Mouse (Mus musculus) adrenal gland, adult 2 months (tissue): ENCODE measurements around the gene Pou3f3. TPM values are rescaled to one million over a fixed set of nuclear protein-coding genes. Genes with fewer than 3 reads are reported as not detected.

Experiments used
- DNase-seq: peaks from one replicate; pipeline ENCODE4 v3.0.0; 2021
- polyA plus RNA-seq: library from polyadenylated mRNA; depleted of rRNA; stranded (reverse); fragments of >200 nt; gene quantifications from 2 replicates; pipeline ENCODE4 v1.2.3, GENCODE M21; 2012
- total RNA-seq, 2 experiments: library from RNA; stranded (reverse); gene quantifications; 2 replicates each; pipeline ENCODE4 v1.2.3; 2021

The Pou3f3 gene
- total and polyA plus RNA-seq, 3 experiments: 0.02 TPM; not detected in 2

DNA sequence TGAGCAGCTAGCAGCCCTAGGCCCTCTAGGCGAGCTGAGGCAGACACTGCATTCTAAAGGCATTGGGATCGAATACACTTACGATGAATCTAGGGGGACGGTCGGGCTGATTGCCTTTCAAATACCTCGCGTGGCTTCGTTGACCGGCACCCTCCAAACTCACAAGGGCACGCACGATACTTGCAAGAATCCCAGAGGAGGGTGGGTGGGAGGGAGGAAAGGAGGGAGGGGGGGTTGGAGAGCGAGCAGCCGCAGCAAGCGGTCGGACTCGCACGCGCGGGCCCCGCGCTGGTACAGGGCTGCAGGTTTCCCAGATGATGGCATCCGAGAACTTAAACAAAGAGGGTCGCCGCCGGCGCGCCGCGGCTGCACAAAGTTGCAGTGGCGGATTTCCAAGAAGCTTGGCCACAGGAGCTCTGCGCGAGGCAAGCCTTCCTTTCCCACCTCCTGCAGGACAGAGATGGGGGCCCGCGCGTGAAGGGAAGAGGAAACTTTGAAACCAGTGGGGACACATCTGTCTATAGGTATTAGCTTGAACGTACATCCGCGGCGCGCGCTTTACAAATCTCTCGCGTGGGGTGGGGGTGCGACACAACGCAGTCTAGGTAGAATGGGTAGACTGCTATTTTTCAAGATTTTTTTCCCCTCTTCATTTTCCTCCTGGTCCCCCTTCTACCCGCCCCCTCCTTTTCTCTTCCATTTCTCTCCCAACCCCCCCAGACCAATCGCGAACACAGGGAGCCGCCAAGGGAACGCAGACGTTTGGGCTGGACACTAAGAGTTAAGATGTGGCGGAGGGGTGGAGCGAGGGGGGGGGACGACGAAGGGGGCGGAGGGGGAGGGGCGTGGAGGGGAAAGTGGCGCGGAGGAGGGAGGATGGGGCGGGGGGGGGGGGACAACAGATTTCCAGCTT is 647 bp upstream of the Pou3f3 start:
- peak; percentile 14 for DNase-seq

DNA sequence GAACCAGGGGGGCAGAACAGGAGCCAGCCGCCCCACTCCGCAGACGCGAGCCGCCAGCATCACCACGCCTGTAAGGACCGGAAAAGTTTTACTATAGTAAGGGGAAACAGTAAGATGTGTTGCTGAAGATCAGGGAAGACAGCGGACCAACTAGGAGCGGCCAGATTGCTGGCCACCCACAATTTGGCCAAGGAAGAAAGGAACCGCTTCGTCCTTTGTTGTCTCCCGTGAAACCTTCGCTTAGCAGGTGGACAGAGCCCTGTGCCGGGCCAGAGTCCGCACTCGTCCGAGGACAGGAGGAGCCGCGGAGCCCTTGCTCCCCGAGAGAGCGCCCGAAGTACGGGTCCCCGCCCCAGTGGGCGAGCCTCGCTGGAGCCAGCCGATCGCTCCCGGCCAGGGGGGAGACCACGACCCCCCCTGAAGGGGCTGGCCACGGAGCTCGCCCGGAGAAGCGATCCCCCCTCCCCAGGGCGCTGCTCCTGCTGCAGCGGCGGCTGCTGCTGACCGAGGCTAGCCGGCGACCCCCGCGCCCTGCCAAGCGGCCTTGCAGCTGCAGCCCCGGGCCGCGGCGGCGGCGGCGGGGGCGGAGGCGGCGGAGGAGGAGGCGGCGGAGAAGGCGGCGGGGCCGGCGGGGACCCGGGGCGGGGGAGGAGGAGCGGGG is 933 bp downstream of the Pou3f3 start:
- DNase-seq: peak; percentile 19

DNA sequence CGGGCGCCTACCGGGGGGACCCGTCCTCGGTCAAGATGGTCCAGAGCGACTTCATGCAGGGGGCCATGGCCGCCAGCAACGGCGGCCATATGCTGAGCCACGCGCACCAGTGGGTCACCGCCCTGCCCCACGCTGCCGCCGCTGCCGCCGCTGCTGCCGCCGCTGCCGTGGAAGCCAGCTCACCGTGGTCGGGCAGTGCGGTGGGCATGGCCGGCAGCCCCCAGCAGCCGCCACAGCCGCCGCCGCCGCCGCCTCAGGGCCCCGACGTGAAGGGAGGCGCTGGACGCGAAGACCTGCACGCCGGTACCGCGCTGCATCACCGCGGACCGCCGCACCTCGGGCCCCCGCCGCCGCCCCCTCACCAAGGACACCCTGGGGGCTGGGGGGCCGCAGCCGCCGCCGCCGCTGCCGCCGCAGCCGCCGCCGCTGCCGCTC is 1.8 kb downstream of the Pou3f3 start:
- no peak for DNase-seq

DNA sequence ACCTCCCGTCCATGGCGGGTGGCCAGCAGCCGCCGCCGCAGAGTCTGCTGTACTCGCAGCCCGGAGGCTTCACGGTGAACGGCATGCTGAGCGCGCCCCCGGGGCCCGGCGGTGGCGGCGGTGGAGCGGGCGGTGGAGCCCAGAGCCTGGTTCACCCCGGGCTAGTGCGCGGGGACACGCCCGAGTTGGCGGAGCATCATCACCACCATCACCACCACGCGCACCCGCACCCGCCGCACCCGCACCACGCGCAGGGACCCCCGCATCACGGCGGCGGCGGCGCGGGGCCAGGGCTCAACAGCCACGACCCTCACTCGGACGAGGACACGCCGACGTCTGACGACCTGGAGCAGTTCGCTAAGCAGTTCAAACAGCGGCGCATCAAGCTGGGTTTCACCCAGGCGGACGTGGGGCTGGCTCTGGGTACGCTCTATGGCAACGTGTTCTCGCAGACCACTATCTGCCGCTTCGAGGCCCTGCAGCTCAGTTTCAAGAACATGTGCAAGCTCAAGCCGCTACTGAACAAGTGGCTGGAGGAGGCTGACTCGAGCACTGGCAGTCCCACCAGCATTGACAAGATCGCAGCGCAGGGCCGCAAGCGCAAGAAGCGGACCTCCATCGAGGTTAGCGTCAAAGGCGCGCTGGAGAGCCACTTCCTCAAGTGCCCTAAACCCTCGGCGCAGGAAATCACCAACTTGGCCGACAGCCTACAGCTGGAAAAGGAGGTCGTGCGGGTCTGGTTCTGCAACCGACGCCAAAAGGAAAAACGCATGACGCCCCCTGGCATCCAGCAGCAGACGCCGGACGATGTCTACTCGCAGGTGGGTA is 2.4 kb downstream of the Pou3f3 start:
- DNase-seq: peak; percentile 7

DNA sequence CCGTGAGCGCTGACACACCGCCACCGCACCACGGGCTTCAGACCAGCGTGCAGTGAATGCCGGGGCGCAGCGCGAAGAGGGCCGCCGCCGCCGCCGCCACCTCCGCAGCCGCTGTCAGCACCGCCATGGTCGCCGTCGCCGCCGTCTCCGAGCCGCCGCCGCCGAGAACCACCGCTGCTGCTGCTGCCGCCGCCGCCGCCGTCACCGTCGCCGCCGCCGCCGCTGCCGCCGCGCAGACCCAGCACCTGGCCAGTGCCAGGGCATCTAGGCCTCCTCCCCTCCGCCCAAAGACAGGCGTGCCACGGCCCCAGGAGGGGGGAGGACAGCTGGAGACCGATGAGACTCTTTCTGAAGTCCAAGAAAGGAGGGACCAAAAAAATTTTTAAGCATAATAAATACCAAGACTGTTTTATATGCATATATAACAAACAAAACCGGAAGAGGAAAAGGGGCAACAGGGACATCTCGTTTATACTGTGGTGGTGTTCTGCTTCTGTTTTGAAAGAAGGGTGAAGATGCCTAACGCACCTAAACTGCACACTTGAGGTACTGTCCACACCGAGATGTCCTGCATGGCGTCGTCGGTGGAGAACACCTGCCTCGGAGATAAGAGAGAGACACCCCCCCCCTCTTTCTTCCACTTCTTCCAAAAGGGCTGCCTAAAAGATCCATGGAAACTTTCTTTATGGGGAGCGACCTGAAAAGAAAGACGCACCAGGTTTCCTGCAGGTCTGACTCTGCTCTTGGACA is 3.2 kb downstream of the Pou3f3 start:
- DNase-seq: peak; percentile 10

DNA sequence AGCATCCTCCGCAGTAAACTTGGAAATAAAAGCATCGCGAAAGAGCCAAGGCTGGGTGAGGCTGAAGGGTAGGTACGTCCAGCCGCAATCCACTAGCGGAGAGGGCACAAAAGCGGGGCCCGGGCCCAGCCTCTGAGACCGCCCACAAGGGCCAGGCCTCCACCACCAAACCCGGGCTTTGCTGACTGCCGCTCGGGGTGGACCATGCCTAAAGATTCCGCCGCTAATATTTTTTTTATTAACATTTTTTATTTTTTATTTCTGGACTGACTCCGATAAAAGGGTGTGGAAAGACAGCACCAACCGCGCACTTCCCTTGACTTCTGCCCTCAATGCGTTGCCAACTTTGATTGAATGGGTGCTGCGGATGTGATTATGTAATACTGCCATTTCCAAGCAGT is 3.9 kb downstream of the Pou3f3 start:
- peak; percentile 4 for DNase-seq

DNA sequence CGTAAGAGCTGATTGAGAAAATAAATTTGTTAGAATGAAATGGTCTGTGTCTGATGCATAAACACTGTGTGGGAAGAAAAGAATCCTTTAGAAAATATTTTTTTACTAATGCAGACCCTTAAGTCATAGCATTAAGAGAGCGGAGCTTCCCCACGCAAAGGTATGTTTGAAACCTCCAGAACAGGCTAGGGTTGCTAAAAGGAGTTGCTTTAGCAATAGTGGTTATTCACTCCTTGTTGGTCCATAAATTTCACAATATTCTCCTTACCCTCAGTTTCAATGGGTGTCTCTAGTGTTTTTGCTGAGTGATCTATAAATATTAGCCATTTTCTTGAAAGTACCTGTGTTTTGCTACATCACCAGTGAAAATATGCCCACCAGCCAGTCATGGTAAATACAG is 4.6 kb downstream of the Pou3f3 start:
- no peak for DNase-seq

DNA sequence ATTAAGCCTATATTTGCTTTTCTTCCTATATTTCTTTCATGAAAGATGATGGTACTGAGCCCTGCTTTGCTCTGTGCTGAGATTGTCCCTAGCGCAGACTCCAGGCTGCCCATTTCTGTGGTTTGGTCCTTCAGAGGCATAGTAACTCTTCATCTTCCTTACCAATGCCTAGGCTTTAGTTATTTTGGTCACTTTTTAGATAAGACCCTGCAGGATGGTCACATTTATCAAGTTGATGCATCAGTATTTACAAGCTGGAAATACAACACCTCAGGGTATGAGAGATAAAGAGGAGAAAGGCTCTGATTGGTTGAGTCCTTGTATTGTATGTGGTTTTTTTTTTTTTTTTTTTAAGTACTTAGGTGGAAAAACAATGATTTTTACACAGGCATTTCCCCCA is 5.2 kb downstream of the Pou3f3 start:
- no peak for DNase-seq

DNA sequence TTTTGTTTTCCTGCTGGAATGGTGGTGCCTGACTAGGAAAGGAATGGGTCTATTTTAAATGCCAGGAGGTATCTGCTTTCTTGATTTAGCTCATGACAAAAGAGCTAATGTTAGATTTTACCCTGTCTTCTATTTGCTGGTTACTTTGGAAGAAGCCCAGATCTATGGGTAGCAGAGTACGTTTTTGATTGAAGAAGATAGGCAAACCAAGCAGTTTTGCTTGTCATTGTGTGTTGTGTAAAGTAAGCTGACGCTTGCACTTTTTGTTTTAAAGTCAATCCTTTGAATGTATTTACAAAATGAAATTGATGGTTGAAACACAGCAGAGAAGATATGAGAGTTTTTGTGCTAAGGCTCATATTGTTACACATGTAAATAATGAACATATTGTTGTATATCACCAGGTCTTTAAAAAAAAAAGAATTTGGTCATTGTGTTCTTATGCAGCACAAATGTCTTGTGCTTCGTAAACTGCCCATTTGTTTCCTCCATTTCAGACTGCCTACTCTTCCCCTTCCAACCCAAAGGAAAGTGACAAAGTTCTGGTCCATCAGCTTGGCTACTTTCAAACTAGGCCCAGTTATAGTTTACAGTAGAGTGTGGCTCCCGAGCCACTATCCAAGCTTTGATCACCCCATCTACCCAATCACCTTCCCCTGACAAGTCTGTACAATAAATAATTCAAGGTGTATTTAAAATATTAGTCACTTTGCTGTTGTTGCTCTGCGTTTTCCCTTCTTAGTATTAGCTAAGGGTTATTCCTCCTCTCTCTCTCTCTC is 6.5 kb downstream of the Pou3f3 start:
- DNase-seq: no peak

DNA sequence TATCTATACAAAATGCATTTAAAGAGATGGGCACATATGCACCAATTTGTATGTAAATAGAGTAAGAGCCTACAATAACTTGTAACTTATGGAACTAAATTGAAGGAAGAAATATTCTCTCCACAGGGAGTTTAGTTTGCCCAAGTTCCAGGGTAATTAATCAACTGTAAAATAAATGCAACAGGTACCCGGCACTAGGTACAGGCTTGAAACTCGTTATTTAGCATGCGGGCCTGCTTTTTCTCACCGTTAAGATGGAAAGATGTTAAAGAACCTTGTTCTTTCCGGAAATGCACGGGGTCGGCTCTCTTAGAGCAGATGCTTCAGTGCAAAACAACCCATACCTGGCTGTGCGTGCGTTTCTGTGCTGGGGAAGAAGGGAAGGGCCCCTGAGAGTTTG is 7.4 kb downstream of the Pou3f3 start:
- DNase-seq: no peak

DNA sequence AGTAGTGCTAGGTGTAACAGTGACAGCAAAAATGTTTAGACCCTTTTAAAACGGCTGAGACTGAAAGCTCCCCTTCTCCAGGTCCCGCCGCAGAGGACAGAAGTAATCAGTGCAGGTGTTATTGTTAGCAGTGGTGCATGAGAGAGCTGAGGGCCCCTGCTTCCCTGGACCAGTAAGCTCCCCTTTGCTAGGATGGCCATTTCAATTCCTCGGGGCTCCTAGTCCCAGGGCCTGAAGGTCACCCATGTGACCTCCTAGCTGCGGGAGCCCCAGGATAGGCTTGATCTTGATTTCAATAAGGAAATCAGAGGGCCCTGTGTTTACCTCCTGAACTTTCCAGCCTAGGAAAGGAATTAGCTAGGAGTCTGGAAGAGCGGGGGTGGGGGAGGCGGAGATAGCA is 7.9 kb downstream of the Pou3f3 start:
- no peak for DNase-seq

DNA sequence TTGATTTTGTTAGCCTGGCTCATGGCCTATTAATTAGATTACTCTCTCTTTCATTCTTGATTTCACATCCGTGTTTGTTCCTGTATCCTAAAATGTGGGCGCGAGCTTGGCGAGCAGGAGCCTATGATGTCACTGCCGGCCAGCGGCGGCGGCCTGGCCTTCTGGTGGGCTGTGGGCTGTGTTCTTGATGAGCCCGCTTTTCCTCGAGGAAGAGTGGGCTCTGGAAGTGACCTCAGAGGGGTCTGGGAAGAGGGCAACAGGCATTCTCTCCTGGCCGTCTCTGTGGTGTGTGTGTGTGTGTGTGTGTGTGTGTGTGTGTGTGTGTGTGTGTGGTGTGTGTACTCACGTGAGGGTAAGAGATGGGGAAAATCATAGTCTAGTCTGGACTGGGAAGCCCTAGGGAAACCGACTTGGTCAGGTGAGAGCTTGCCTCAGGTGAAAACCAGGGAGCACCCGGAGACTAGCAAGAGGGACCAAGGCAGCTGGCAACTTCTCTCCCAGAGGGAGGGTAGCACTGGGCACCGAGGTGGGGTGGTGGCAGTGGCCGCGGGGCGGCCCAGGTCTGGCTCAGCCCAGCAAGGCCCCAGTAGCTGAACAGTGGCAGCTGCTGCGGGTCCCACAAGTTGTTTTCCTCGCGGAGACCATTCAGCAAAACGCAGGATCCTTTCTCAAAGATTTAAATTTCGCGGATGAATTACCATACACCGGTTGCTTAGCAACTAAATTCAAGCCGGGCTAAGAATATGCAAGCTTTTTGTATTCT is 8.5 kb downstream of the Pou3f3 start:
- DNase-seq: no peak

DNA sequence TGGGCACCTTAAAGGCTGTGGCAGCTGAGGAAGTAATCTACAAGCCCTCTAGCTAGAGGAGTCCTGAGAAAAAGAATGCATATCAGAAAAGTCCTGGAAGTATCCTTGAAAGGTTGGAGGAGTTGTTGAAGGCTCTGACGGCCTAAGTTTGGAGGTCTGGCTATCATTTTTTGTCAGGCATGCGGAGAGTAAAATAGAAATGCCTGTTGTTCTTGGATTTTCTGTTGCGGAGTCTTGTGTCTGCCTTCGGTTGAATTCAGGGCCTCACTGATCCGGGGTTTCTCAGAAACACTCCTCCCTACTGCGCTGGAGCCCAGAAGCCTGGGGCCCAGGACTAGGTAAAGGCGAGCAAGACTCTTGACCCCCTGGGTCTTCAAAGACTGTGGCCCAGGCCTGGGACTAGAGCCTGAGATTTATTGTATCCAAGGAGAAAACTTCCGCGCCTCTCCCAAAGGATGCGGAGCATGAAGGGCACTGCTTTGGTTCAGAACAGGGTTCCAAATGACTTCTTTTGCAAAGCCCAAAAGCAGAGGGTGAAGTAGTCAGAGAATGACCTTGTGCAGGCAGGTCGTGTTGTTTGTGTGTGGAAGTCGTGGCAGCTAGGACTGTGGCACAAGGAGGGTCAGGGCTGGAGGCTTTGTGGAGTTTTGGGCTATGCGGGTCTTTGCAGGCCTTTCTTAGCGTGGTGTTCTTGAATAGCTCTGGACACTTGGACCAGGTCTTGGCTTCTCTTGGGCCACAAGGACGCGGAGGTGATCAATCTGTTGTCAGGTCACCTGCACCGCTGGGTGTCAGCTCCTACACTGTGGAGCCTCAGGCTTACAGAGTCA is 9.6 kb downstream of the Pou3f3 start:
- DNase-seq: no peak

DNA sequence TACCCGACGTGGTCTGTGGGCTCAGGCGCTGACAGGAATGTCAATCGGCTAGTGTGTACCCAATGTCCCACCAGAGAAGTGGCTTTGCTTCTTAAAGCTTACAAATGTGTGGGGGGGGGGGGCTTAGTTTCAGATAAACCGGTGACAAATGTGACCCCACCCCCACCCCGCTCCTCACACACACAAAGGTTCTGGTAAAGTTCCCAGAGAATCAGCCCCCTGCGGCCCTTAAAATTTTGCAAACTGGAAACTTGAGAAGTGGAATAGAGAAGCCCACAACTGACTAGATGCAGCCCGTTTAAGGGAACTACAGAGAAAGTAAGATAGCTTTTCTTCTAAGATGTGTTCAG is 10.2 kb downstream of the Pou3f3 start:
- no peak for DNase-seq

DNA sequence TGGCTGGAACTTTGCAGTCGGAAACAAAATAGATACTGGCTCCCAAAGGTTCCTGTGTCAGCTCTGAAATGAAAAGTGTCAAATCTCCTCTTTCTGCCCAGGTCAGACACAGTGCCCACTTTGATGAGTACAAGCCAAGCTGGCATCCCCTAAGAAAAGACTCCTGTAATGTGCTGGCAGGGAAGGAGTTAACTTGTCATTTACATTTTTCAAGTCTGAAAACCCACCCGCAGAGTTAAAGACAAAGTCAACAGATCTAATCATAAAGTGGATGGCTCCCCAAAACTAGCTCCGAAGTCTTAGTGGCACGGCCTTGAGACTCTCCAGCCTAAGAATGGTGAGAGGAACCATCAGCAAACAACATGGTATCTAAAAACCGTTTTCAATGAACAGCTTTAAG is 11.6 kb downstream of the Pou3f3 start:
- DNase-seq: no peak

DNA sequence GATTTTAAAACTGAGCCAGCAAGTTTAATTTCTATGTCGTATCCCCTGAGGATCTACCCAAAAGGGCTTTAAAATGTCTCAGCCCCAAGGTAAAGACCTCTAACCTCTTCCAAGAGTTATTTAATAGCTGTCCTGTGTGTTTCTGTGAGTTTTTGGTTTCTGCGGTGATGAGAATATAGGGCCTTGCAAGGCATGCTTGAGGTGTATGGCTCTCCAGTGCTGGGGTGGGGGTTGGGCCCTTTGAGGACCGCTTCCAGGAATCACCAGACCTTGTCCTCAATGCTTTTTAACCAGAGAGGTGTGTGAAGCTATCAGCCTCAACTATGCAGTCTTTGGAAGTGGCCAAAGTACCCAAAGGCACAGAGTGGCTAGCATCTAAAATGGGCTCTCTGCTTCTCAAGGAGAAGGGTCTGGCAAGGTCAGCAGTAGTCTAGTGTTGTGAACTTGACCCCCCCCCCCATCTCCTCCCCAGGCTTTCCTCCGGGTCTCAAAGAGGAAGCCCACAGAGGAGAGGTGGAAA is 12.1 kb downstream of the Pou3f3 start:
- DNase-seq: no peak

DNA sequence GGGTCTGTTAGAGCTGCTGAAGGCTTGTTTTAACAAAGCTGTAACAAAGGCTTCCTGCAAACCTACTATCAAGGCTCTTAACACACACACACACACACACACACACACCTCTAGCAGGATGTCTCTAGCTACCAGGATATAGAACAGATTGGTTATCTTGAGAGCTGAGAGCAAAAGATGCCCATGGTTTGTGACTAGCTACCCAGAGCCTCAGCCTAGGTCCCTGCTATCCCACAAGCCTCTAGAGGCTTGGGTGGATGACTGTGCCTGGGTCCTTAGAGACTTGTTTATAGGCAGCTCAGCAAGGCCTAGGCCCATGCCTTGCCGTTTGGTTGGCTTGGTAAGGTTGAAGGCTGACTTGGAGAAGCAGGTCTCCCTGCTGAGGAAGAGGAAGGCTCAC is 13.5 kb downstream of the Pou3f3 start:
- DNase-seq: no peak

DNA sequence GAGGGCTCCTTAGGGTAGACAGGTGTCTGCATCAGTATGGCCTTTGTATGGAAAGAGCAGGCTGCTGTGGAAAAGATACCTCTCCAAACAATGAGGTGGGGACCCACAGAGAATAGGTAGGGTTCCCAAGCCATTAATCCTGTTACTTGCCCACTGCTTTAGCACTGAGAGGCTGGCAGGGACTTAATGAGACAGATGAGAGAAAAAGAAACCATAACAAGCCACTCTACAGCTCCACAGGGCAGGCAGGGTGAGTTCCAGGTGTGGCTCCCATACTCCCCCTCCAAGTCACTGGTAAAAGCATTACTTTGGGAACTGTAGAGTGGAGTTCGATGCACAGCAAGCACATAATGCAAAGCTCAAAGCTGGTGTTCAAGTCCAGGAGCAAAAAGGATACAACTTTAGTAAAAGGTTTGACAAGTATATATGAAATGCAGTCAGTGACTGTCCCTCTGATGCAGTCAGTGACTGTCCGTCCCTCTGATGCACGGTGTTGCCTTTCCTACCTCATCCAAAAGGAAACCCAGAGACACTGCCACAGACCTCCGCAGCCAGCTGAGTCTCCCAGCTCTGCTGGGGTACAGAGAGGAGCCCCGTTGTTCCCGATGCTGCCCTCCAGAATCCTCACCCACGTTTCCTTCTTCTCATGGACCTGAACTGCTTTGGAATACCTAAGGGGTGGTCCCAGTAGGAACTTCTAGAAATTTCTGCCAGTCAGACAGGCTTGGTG is 14.0 kb downstream of the Pou3f3 start:
- no peak for DNase-seq
